Mouse (Mus musculus): ENCODE results near the gene Tnpo1. TPM values are rescaled to one million over a fixed set of nuclear protein-coding genes. Genes with fewer than 3 reads are reported as not detected.

Gene Tnpo1
- polyA plus RNA-seq, 1 experiment from 2014 or later: 24.5 TPM

- Histone ChIP-seq H3K4me1 (replicated peaks; ENCODE audit: control insufficient read depth, insufficient read depth, low read length) (0 out of 2 replicates have a peak, but pooled peaks cover 6% of the 10 kb centered on the region), H3K4me3 (ENCODE audit: low read depth, low read length) (no peak overlapping the region), H3K9ac (ENCODE audit: low read depth, low read length) (no peak overlapping the region), H3K27me3 (replicated peaks; ENCODE audit: control insufficient read depth, insufficient read depth, low read length) (no peaks in the 10 kb centered on the region), H3K4me2 (replicated peaks; ENCODE audit: low read depth) (peak overlapping the region; percentile 43), H3K36me3 (ENCODE audit: control insufficient read depth, insufficient read depth) (no peaks in the 10 kb centered on the region), H3K9me3 (ENCODE audit: control insufficient read depth) (no peaks in the 10 kb centered on the region), H3K27ac (ENCODE audit: low read depth, low read length) (peak overlapping the region; percentile 75)
- ATAC-seq: peak; percentile 91
- WGBS: 31% methylated on average over 7 of the region's 7 CpGs
- TF ChIP-seq CTCF (IDR thresholded peaks at IDR 0.05; ENCODE audit: low read depth): no peak
Measured at GRCm38 (mm10) chr13:98941829-98942343, 15.7 kb upstream of the Tnpo1 start.

- no peaks in the 10 kb centered on the region for H3K4me1 ChIP-seq (replicated peaks; ENCODE audit: control insufficient read depth, insufficient read depth, low read length)
- TF ChIP-seq CTCF (IDR thresholded peaks at IDR 0.05; ENCODE audit: low read depth): no peak
- no peak for ATAC-seq
- H3K4me2 ChIP-seq (replicated peaks; ENCODE audit: low read depth): no peak overlapping the region
- H3K9ac ChIP-seq (ENCODE audit: low read depth, low read length): no peak overlapping the region
- no peak overlapping the region for H3K4me3 ChIP-seq (ENCODE audit: low read depth, low read length)
- no peaks in the 10 kb centered on the region for H3K9me3 ChIP-seq (ENCODE audit: control insufficient read depth)
- H3K27ac ChIP-seq (ENCODE audit: low read depth, low read length): no peak overlapping the region
- H3K36me3 ChIP-seq (ENCODE audit: control insufficient read depth, insufficient read depth): no peaks in the 10 kb centered on the region
- WGBS: 76% methylated on average over 6 of the region's 6 CpGs
- H3K27me3 ChIP-seq (replicated peaks; ENCODE audit: control insufficient read depth, insufficient read depth, low read length): no peaks in the 10 kb centered on the region
Measured at GRCm38 (mm10) chr13:98937108-98937507, 10.9 kb upstream of the Tnpo1 start.

- 87% methylated on average over 2 of the region's 2 CpGs for WGBS
- no peak for ATAC-seq
Measured at GRCm38 (mm10) chr13:98928908-98929307, 2.7 kb upstream of the Tnpo1 start.

GRCm38 (mm10) chr13:98926958-98927242 lies 716 bp upstream of the Tnpo1 start:
- Histone ChIP-seq H3K36me3 (ENCODE audit: control insufficient read depth, insufficient read depth) (no peaks in the 10 kb centered on the region), H3K9me3 (ENCODE audit: control insufficient read depth) (no peaks in the 10 kb centered on the region), H3K4me1 (replicated peaks; ENCODE audit: control insufficient read depth, insufficient read depth, low read length) (no peaks in the 10 kb centered on the region), H3K9ac (ENCODE audit: low read depth, low read length) (peak overlapping the region; percentile 100), H3K4me3 (ENCODE audit: low read depth, low read length) (peak overlapping the region; percentile 100), H3K27ac (ENCODE audit: low read depth, low read length) (peak overlapping the region; percentile 100), H3K27me3 (replicated peaks; ENCODE audit: control insufficient read depth, insufficient read depth, low read length) (no peaks in the 10 kb centered on the region), H3K4me2 (replicated peaks; ENCODE audit: low read depth) (peak overlapping the region; percentile 76)
- ATAC-seq: no peak
- WGBS: 58% methylated on average over 3 of the region's 3 CpGs
- TF ChIP-seq CTCF (IDR thresholded peaks at IDR 0.05; ENCODE audit: low read depth): no peak

More at GRCm38 (mm10) chr13:98928908-98929307, 2.7 kb upstream of the Tnpo1 start:
- Histone ChIP-seq H3K4me2 (replicated peaks; ENCODE audit: low read depth) (no peak overlapping the region), H3K36me3 (ENCODE audit: control insufficient read depth, insufficient read depth) (no peaks in the 10 kb centered on the region), H3K27me3 (replicated peaks; ENCODE audit: control insufficient read depth, insufficient read depth, low read length) (no peaks in the 10 kb centered on the region), H3K4me3 (ENCODE audit: low read depth, low read length) (no peak overlapping the region), H3K9ac (ENCODE audit: low read depth, low read length) (no peak overlapping the region), H3K4me1 (replicated peaks; ENCODE audit: control insufficient read depth, insufficient read depth, low read length) (no peaks in the 10 kb centered on the region), H3K9me3 (ENCODE audit: control insufficient read depth) (no peaks in the 10 kb centered on the region), H3K27ac (ENCODE audit: low read depth, low read length) (no peak overlapping the region)
- no peak for TF ChIP-seq CTCF (IDR thresholded peaks at IDR 0.05; ENCODE audit: low read depth)

GRCm38 (mm10) chr13:98925486-98926212 lies 535 bp downstream of the Tnpo1 start:
- H3K4me2 ChIP-seq (replicated peaks; ENCODE audit: low read depth): peak overlapping the region; percentile 76
- WGBS: under 1% methylated on average over 65 of the region's 66 CpGs
- H3K27ac ChIP-seq (ENCODE audit: low read depth, low read length): peak overlapping the region; percentile 100
- no peaks in the 10 kb centered on the region for H3K9me3 ChIP-seq (ENCODE audit: control insufficient read depth)
- H3K36me3 ChIP-seq (ENCODE audit: control insufficient read depth, insufficient read depth): no peaks in the 10 kb centered on the region; the same call in 1 of the 2 replicates
- peak; percentile 61 for ATAC-seq
- peak; percentile 34 for TF ChIP-seq CTCF (IDR thresholded peaks at IDR 0.05; ENCODE audit: low read depth)
- H3K27me3 ChIP-seq (replicated peaks; ENCODE audit: control insufficient read depth, insufficient read depth, low read length): no peaks in the 10 kb centered on the region
- no peaks in the 10 kb centered on the region for H3K4me1 ChIP-seq (replicated peaks; ENCODE audit: control insufficient read depth, insufficient read depth, low read length)
- peak overlapping the region; percentile 100 for H3K9ac ChIP-seq (ENCODE audit: low read depth, low read length)
- peak overlapping the region; percentile 100 for H3K4me3 ChIP-seq (ENCODE audit: low read depth, low read length)

- no peaks in the 10 kb centered on the region for H3K9me3 ChIP-seq (ENCODE audit: control insufficient read depth)
- no peaks in the 10 kb centered on the region for H3K27me3 ChIP-seq (replicated peaks; ENCODE audit: control insufficient read depth, insufficient read depth, low read length)
- H3K27ac ChIP-seq (ENCODE audit: low read depth, low read length): peak overlapping the region; percentile 36
- no peaks in the 10 kb centered on the region; the same call in 1 of the 2 replicates for H3K36me3 ChIP-seq (ENCODE audit: control insufficient read depth, insufficient read depth)
- H3K4me3 ChIP-seq (ENCODE audit: low read depth, low read length): peak overlapping the region; percentile 100
- 9% methylated on average over 11 of the region's 11 CpGs for WGBS
- H3K4me2 ChIP-seq (replicated peaks; ENCODE audit: low read depth): peak overlapping the region; percentile 76
- peak overlapping the region; percentile 100; the same call in 1 of the 2 replicates for H3K9ac ChIP-seq (ENCODE audit: low read depth, low read length)
- no peak for TF ChIP-seq CTCF (IDR thresholded peaks at IDR 0.05; ENCODE audit: low read depth)
- no peaks in the 10 kb centered on the region for H3K4me1 ChIP-seq (replicated peaks; ENCODE audit: control insufficient read depth, insufficient read depth, low read length)
- no peak for ATAC-seq
Measured at GRCm38 (mm10) chr13:98924897-98925485, 1.2 kb downstream of the Tnpo1 start.
